9 mouse cellular contexts compared by ENCODE assay signal in the genomic region with DNA sequence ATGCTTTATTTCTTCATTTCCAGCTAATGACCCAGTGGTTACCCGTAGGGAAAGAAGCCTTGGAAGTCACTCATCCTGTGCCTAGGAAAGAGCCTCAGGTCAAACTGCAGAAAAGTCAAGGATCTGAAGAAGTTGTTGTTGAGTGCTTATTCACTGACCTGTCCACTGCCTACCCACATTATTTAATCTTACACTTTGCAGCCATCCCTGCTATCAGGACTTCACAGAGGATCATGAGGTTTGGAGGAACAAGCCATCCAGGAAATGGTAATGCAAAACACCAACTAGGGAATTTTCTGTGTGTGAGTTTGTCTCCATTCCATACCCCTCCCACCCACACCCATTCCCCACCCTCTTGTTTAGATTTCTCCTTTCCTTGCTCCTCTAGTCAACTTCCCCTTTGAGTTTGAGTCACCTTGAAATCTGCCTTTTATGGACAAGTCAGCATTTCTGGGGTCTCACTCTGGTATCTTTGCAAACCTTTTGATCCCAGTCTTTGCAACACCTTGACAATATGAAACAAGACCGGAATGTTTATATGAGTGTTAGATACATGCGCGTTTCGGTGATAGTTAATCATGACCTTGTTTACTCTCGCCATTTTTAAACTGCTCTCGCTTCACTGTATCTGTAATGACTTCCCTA. TPM values are rescaled to one million over a fixed set of nuclear protein-coding genes. Genes with fewer than 3 reads are reported as not detected.
DNase-seq lines count a peak whose midpoint lies in the region; ATAC-seq and TF ChIP-seq lines count a peak whose summit lies in the region.
"Had no signal": no experiment of that assay in that cellular context is flagged by ENCODE, and none has a peak within 500 bp of the region (broad histone marks: within the 10 kb centered on the region; RNA-seq: fewer than 3 reads in every experiment).

No protein-coding gene starts in this region.

- H3K36me3 ChIP-seq in heart, postnatal 0 days (replicated peaks; ENCODE audit: control insufficient read depth, insufficient read depth, low read length), result no peaks in the 10 kb centered on the region
- no peaks in the 10 kb centered on the region for H3K36me3 ChIP-seq in ES-Bruce4 (ENCODE audit: control insufficient read depth, insufficient read depth, low read length, poor library complexity, severe bottlenecking)
- H3K36me3 ChIP-seq in embryonic facial prominence, embryonic 14.5 days (ENCODE audit: control insufficient read depth, insufficient read depth, low read length), result no peaks in the 10 kb centered on the region
- H3K36me3 ChIP-seq in liver, embryonic 16.5 days (ENCODE audit: control insufficient read depth, insufficient read depth), result no peaks in the 10 kb centered on the region

- H3K27ac ChIP-seq in heart, postnatal 0 days (ENCODE audit: low read depth), result peak overlapping the region; percentile 93
- peak overlapping the region; percentile 91 for H3K27ac ChIP-seq in ES-Bruce4 (ENCODE audit: insufficient read depth, low read length)
- H3K27ac ChIP-seq in embryonic facial prominence, embryonic 14.5 days (replicated peaks; ENCODE audit: low read depth, low read length), result peak overlapping the region; percentile 84
- H3K27ac ChIP-seq in liver, embryonic 16.5 days (ENCODE audit: low read length), result peak overlapping the region; percentile 41

- H3K4me3 ChIP-seq in heart, postnatal 0 days (ENCODE audit: low read depth, low read length), result peak overlapping the region; percentile 82
- no peak overlapping the region for H3K4me3 ChIP-seq in ES-Bruce4 (ENCODE audit: low read depth, low read length)
- peak overlapping the region; percentile 91 for H3K4me3 ChIP-seq in embryonic facial prominence, embryonic 14.5 days (ENCODE audit: low read depth, low read length)
- H3K4me3 ChIP-seq in liver, embryonic 16.5 days (ENCODE audit: low read depth, low read length), result peak overlapping the region; percentile 75

- peaks cover 11% of the 10 kb centered on the region for H3K4me1 ChIP-seq in heart, postnatal 0 days (ENCODE audit: control insufficient read depth, insufficient read depth)
- no peaks in the 10 kb centered on the region for H3K4me1 ChIP-seq in ES-Bruce4 (ENCODE audit: control insufficient read depth, insufficient read depth, low read length)
- peaks cover 23% of the 10 kb centered on the region for H3K4me1 ChIP-seq in embryonic facial prominence, embryonic 14.5 days (ENCODE audit: control insufficient read depth, insufficient read depth, low read length)
- H3K4me1 ChIP-seq in liver, embryonic 16.5 days (ENCODE audit: control insufficient read depth, low read depth, low read length), result peaks cover 18% of the 10 kb centered on the region

- H3K4me2 ChIP-seq in heart, postnatal 0 days (ENCODE audit: low read depth, low read length), result peak overlapping the region; percentile 99
- H3K4me2 ChIP-seq in embryonic facial prominence, embryonic 14.5 days (ENCODE audit: low read depth, low read length), result peak overlapping the region; percentile 98
- H3K4me2 ChIP-seq in liver, embryonic 16.5 days (ENCODE audit: low read depth, low read length), result peak overlapping the region; percentile 89

- TF ChIP-seq EP300 in heart, postnatal 0 days (IDR thresholded peaks at IDR 0.05; ENCODE audit: low read depth), result no peak
- 0 out of 2 replicates have a peak, but pooled peaks have one; percentile 13 for TF ChIP-seq EP300 in ES-Bruce4 (IDR thresholded peaks at IDR 0.05; ENCODE audit: insufficient read depth, low read depth, low read length)

- no peak overlapping the region for H3K9ac ChIP-seq in heart, postnatal 0 days (replicated peaks; ENCODE audit: low read depth, low read length)
- peak overlapping the region; percentile 94 for H3K9ac ChIP-seq in ES-Bruce4 (ENCODE audit: low read depth, poor library complexity, severe bottlenecking)
- peak overlapping the region; percentile 88; the same call in 1 of the 2 replicates for H3K9ac ChIP-seq in embryonic facial prominence, embryonic 14.5 days (ENCODE audit: low read depth, low read length)
- peak overlapping the region; percentile 83; the same call in 1 of the 2 replicates for H3K9ac ChIP-seq in liver, embryonic 16.5 days (ENCODE audit: low read depth, low read length)

- no peak for ATAC-seq in heart, postnatal 0 days (ENCODE audit: insufficient read depth, low read depth)
- ATAC-seq in embryonic facial prominence, embryonic 14.5 days (ENCODE audit: low read depth), result no peak
- no peak for ATAC-seq in liver, embryonic 16.5 days (ENCODE audit: low read depth)

- TF ChIP-seq POLR2A in ES-Bruce4 (IDR thresholded peaks at IDR 0.05; ENCODE audit: insufficient read depth, low read length), result no peak

- no peaks in the 10 kb centered on the region for H3K27me3 ChIP-seq in heart, postnatal 0 days (ENCODE audit: control insufficient read depth, insufficient read depth, low read length)
- H3K27me3 ChIP-seq in ES-Bruce4 (ENCODE audit: control insufficient read depth, insufficient read depth, low read length, poor library complexity, severe bottlenecking), result no peaks in the 10 kb centered on the region
- H3K27me3 ChIP-seq in embryonic facial prominence, embryonic 14.5 days (replicated peaks; ENCODE audit: control insufficient read depth, insufficient read depth, low read length), result no peaks in the 10 kb centered on the region
- H3K27me3 ChIP-seq in liver, embryonic 16.5 days (ENCODE audit: control insufficient read depth, insufficient read depth, low read depth, low read length), result peaks cover 24% of the 10 kb centered on the region

- no peaks in the 10 kb centered on the region for H3K9me3 ChIP-seq in heart, postnatal 0 days (replicated peaks; ENCODE audit: control insufficient read depth, low read length)
- no peaks in the 10 kb centered on the region for H3K9me3 ChIP-seq in ES-Bruce4 (replicated peaks; ENCODE audit: control insufficient read depth, insufficient read depth, low read length, poor library complexity, severe bottlenecking)
- no peaks in the 10 kb centered on the region for H3K9me3 ChIP-seq in embryonic facial prominence, embryonic 14.5 days (ENCODE audit: control insufficient read depth, low read length)
- no peaks in the 10 kb centered on the region for H3K9me3 ChIP-seq in liver, embryonic 16.5 days (replicated peaks; ENCODE audit: control insufficient read depth, low read length)

- 74% methylated on average over 7 of the region's 7 CpGs for WGBS in heart, postnatal 0 days
- WGBS in embryonic facial prominence, embryonic 14.5 days, result 79% methylated on average over 7 of the region's 7 CpGs
- WGBS in liver, embryonic 16.5 days (ENCODE audit: insufficient replicate concordance), result 68% methylated on average over 7 of the region's 7 CpGs

- DNase-seq in heart, postnatal 0 days (ENCODE audit: low spot score), result no peak
- DNase-seq in heart, adult 18-20 months, result no peak
- no peak for DNase-seq in embryonic facial prominence, embryonic 14.5 days (ENCODE audit: low spot score)
- DNase-seq in natural killer cell, adult 2 months (ENCODE audit: low spot score in 2 of 2), result no peak
- no peak for DNase-seq in MN1 (ENCODE audit: low spot score)
- no peak for DNase-seq in adrenal gland, postnatal 10 days
- DNase-seq: lung, postnatal 4 days had no signal

- TF ChIP-seq CTCF in heart, postnatal 0 days (IDR thresholded peaks at IDR 0.05; ENCODE audit: low read depth), result no peak
- no peak for TF ChIP-seq CTCF in ES-Bruce4 (IDR thresholded peaks at IDR 0.05; ENCODE audit: low read depth, low read length)

RNA-seq across cellular contexts. Expression of gene Slc44a1, which starts 1.3 kb away (rescaled TPM):
- 34.4 and 37.1 TPM in 2 replicates for total RNA-seq in heart, postnatal 0 days (2014; rRNA removed; ENCODE audit: low replicate concordance)
- 15.4 and 15.7 TPM in 2 replicates for polyA plus RNA-seq in heart, postnatal 0 days (2015; fragmentation: Nextera tagmentation; extraction: Ambion mirVana)
- total RNA-seq in heart, adult 18-20 months (2021), result 10 to 100 TPM; 29.2 to 30.6 TPM
- 82.8 and 89.9 TPM in 2 replicates for polyA plus RNA-seq in ES-Bruce4 (2011; ENCODE audit: insufficient read depth, insufficient read length, low read depth, missing spikeins)
- polyA plus RNA-seq in embryonic facial prominence, embryonic 14.5 days (2014; fragmentation: Nextera tagmentation; extraction: Ambion mirVana), result 56.0 and 61.8 TPM in 2 replicates
- polyA plus RNA-seq in liver, embryonic 16.5 days (2015; fragmentation: Nextera tagmentation; extraction: Ambion mirVana), result 7.3 and 9.7 TPM in 2 replicates
- 10 to 100 TPM; 69.5 to 75.8 TPM for total RNA-seq in adrenal gland, postnatal 10 days (2021)

Comparison
In these comparisons a context has a peak if more than half of its experiments do, and no peak if none do; other contexts are left out.
1. H3K27ac ChIP-seq: peak in every context shown above with its lines; median percentile 93 in heart, postnatal 0 days; 91 in ES-Bruce4; 84 in embryonic facial prominence, embryonic 14.5 days; 41 in liver, embryonic 16.5 days.